Mouse (Mus musculus) mouse embryonic stem cell (cell line): ENCODE data around the gene Nlk.

ENCODE experiments used
- in situ Hi-C, 2 experiments: fragments of 300-500 bp; cut with MboI; formaldehyde crosslinking; loops; 1 replicate in 1 of 2; 3 replicates in 1 of 2; pipeline ENCODE4 v1.14.3; 2019 to 2020; ENCODE audit warnings: low sequenced_read_pairs in 2 of 2, low pct_unique_long_range_greater_than_20kb in 1 of 2, mixed read lengths in 1 of 2; ENCODE audit not compliant: unreplicated experiment in 1 of 2

Gene Nlk

GRCm38 (mm10) chr11:78696777-78697752 is at the start of gene Nlk:
Nlk (minus strand) TSS chr11:78697373.
- in situ Hi-C loops = no loop called here

GRCm38 (mm10) chr11:78746264-78746663 is 49.1 kb upstream of the Nlk start:
- in situ Hi-C loops = no loop called here

GRCm38 (mm10) chr11:78745475-78745874 is 48.3 kb upstream of the Nlk start:
- in situ Hi-C loops = no loop called here

GRCm38 (mm10) chr11:78742461-78742860 is 45.3 kb upstream of the Nlk start:
- in situ Hi-C loops = no loop called here

GRCm38 (mm10) chr11:78741958-78742357 is 44.8 kb upstream of the Nlk start:
- in situ Hi-C loops = no loop called here

GRCm38 (mm10) chr11:78739361-78739760 is 42.2 kb upstream of the Nlk start:
- in situ Hi-C loops = no loop called here

- in situ Hi-C loops = no loop called here
These were observed 39.8 kb upstream of the Nlk start for GRCm38 (mm10) chr11:78736877-78737408.

GRCm38 (mm10) chr11:78735168-78735567 is 38.0 kb upstream of the Nlk start:
- in situ Hi-C loops = no loop called here

- in situ Hi-C loops = no loop called here
These were observed 35.4 kb upstream of the Nlk start for GRCm38 (mm10) chr11:78732619-78733018.

- in situ Hi-C loops = no loop called here
These were observed 33.7 kb upstream of the Nlk start for GRCm38 (mm10) chr11:78730902-78731301.

- in situ Hi-C loops = no loop called here
These were observed 30.9 kb upstream of the Nlk start for GRCm38 (mm10) chr11:78728041-78728440.

GRCm38 (mm10) chr11:78726366-78726765 is 29.2 kb upstream of the Nlk start:
- in situ Hi-C loops = no loop called here

- in situ Hi-C loops = no loop called here
These were observed 27.6 kb upstream of the Nlk start for GRCm38 (mm10) chr11:78724792-78725191.

GRCm38 (mm10) chr11:78721419-78721818 is 24.2 kb upstream of the Nlk start:
- in situ Hi-C loops = no loop called here

GRCm38 (mm10) chr11:78717655-78718054 is 20.5 kb upstream of the Nlk start:
- in situ Hi-C loops = no loop called here

GRCm38 (mm10) chr11:78708642-78709041 is 11.5 kb upstream of the Nlk start:
- in situ Hi-C loops = no loop called here

GRCm38 (mm10) chr11:78706026-78706425 is 8.9 kb upstream of the Nlk start:
- in situ Hi-C loops = no loop called here

GRCm38 (mm10) chr11:78703085-78703484 is 5.9 kb upstream of the Nlk start:
- in situ Hi-C loops = no loop called here

- in situ Hi-C loops = no loop called here
These were observed 5.1 kb upstream of the Nlk start for GRCm38 (mm10) chr11:78702319-78702718.

- in situ Hi-C loops = no loop called here
These were observed 589 bp upstream of the Nlk start for GRCm38 (mm10) chr11:78697753-78698171.
